Mouse (Mus musculus): ENCODE data around the gene Mrpl4. TPM values are rescaled to one million over a fixed set of nuclear protein-coding genes. Genes with fewer than 3 reads are reported as not detected.
"Not testable (repeated sequence)": the region's sequence is repeated elsewhere in the genome, so short reads cannot be mapped to it uniquely, and the experiment has no call there.

Mrpl4 gene
- polyA plus RNA-seq, 1 experiment from 2014 or later, result 59.8 TPM

GRCm38 (mm10) chr9:21010939-21011541, 8.5 kb downstream of the Mrpl4 start:
- peaks cover 22% of the 10 kb centered on the region for H3K27me3 ChIP-seq (ENCODE audit: control insufficient read depth, insufficient read depth, low read depth, low read length)
- not testable (repeated sequence) for ATAC-seq (ENCODE audit: low read depth); H3K9ac ChIP-seq (ENCODE audit: low read depth, low read length); H3K4me3 ChIP-seq (ENCODE audit: low read depth, low read length); H3K9me3 ChIP-seq (replicated peaks; ENCODE audit: control insufficient read depth, low read length); H3K27ac ChIP-seq (ENCODE audit: low read length); H3K4me2 ChIP-seq (ENCODE audit: low read depth, low read length)
- peaks cover 27% of the 10 kb centered on the region for H3K4me1 ChIP-seq (ENCODE audit: control insufficient read depth, low read depth, low read length)
- WGBS (ENCODE audit: insufficient replicate concordance), result 60% methylated on average over 9 of the region's 9 CpGs
- H3K36me3 ChIP-seq (ENCODE audit: control insufficient read depth, insufficient read depth), result peaks cover 13% of the 10 kb centered on the region

GRCm38 (mm10) chr9:21011846-21012312, 9.3 kb downstream of the Mrpl4 start:
- 0 out of 2 replicates have a peak overlapping the region, but pooled peaks have one; percentile 14 for H3K9ac ChIP-seq (ENCODE audit: low read depth, low read length)
- WGBS (ENCODE audit: insufficient replicate concordance), result 18% methylated on average over 5 of the region's 5 CpGs
- H3K4me2 ChIP-seq (ENCODE audit: low read depth, low read length), result no peak overlapping the region
- peaks cover 27% of the 10 kb centered on the region for H3K4me1 ChIP-seq (ENCODE audit: control insufficient read depth, low read depth, low read length)
- peaks cover 31% of the 10 kb centered on the region for H3K27me3 ChIP-seq (ENCODE audit: control insufficient read depth, insufficient read depth, low read depth, low read length)
- ATAC-seq (ENCODE audit: low read depth), result no peak
- H3K27ac ChIP-seq (ENCODE audit: low read length), result peak overlapping the region; percentile 18; the same call in 1 of the 2 replicates
- H3K4me3 ChIP-seq (ENCODE audit: low read depth, low read length), result no peak overlapping the region
- H3K9me3 ChIP-seq (replicated peaks; ENCODE audit: control insufficient read depth, low read length), result no peaks in the 10 kb centered on the region
- peaks cover 11% of the 10 kb centered on the region for H3K36me3 ChIP-seq (ENCODE audit: control insufficient read depth, insufficient read depth)

DNA sequence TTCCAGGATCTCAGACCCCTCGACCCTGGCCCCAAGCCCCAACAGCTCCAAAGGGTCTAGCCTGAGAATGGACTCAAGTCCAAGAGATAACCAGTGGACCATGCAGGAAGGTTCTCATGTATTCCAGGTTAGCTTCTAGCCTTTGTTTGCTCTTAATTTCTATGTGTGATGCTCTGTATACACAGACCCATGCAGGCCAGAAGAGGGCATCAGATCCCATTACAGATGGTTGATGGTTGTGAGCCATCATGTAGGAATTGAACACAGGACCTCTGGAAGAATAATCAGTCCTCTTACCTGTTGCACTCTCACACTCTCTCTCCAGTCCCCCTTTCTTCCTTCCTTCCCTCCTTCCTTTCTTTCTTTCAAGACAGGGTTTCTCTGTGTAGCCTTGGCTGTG, 9.8 kb downstream of the Mrpl4 start:
- peaks cover 7% of the 10 kb centered on the region for H3K36me3 ChIP-seq (ENCODE audit: control insufficient read depth, insufficient read depth)
- 0 out of 2 replicates have a peak overlapping the region, but pooled peaks have one; percentile 18 for H3K27ac ChIP-seq (ENCODE audit: low read length)
- H3K27me3 ChIP-seq (ENCODE audit: control insufficient read depth, insufficient read depth, low read depth, low read length), result peaks cover 35% of the 10 kb centered on the region
- H3K4me1 ChIP-seq (ENCODE audit: control insufficient read depth, low read depth, low read length), result peaks cover 27% of the 10 kb centered on the region
- H3K4me2 ChIP-seq (ENCODE audit: low read depth, low read length), result no peak overlapping the region
- ATAC-seq (ENCODE audit: low read depth), result no peak
- no peak overlapping the region for H3K4me3 ChIP-seq (ENCODE audit: low read depth, low read length)
- H3K9me3 ChIP-seq (replicated peaks; ENCODE audit: control insufficient read depth, low read length), result no peaks in the 10 kb centered on the region
- 10% methylated on average over 1 of the region's 1 CpGs for WGBS (ENCODE audit: insufficient replicate concordance)
- no peak overlapping the region for H3K9ac ChIP-seq (ENCODE audit: low read depth, low read length)

GRCm38 (mm10) chr9:21014691-21015570, 12.4 kb downstream of the Mrpl4 start:
- WGBS (ENCODE audit: insufficient replicate concordance), result 2% methylated on average over 29 of the region's 29 CpGs
- H3K4me3 ChIP-seq (ENCODE audit: low read depth, low read length), result peak overlapping the region; percentile 58
- H3K9me3 ChIP-seq (replicated peaks; ENCODE audit: control insufficient read depth, low read length), result no peaks in the 10 kb centered on the region
- peak overlapping the region; percentile 33 for H3K9ac ChIP-seq (ENCODE audit: low read depth, low read length)
- peak overlapping the region; percentile 67 for H3K4me2 ChIP-seq (ENCODE audit: low read depth, low read length)
- ATAC-seq (ENCODE audit: low read depth), result peak; percentile 25; the same call in 1 of the 2 replicates
- H3K36me3 ChIP-seq (ENCODE audit: control insufficient read depth, insufficient read depth), result no peaks in the 10 kb centered on the region
- peaks cover 41% of the 10 kb centered on the region for H3K27me3 ChIP-seq (ENCODE audit: control insufficient read depth, insufficient read depth, low read depth, low read length)
- peak overlapping the region; percentile 17; the same call in 1 of the 2 replicates for H3K27ac ChIP-seq (ENCODE audit: low read length)
- H3K4me1 ChIP-seq (ENCODE audit: control insufficient read depth, low read depth, low read length), result peaks cover 30% of the 10 kb centered on the region

GRCm38 (mm10) chr9:21015571-21016130, 13.1 kb downstream of the Mrpl4 start, which contains the start of gene Icam1:
TSS of gene Icam1 (plus strand) at chr9:21015985.
- peak; percentile 80 for ATAC-seq (ENCODE audit: low read depth)
- peak within 1 kb of the TSS; percentile 58 for H3K4me3 ChIP-seq (ENCODE audit: low read depth, low read length)

DNA sequence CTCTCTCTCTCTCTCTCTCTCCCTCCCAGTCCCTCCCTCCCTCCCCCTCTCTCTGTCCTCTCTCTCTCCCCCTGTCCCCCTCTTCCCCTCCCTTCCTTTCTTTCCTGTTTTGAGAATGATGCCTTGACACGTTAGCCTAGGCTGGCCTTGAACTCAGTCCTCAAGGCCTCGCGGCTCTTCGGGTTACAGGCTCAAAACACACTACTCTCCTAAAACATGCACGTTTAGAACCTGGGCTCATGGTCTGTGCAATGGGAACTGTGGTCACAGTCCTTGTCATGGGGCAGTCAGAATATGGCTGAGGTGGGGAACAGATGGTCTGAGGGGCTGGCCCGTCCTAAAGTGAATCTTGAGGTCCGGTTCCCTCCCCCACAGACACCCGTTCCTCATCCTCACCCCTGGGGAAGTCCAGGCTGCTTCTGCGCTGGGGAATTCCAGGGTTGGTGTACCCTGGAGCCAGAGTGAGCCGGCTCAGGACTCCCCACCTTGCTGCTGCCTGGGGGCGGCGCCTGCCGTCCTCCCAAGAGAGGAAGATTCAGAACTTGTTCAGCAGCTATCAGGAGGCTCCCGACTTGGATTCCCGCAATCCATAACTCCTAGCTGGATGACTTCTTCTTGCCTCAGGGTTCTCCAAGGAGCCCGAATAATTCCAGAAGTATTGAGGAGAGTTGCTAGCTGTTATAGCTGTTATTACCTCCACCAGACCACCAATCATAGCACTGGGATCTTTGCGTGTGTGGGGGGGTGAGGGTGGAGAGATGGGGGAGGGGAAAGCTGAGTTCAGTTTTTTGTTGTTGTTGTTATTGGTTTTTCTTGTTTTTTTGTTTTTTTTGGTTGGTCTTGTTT, 14.0 kb downstream of the Mrpl4 start:
- no peak for ATAC-seq (ENCODE audit: low read depth)

More at GRCm38 (mm10) chr9:21015571-21016130, 13.1 kb downstream of the Mrpl4 start, which contains the start of gene Icam1:
- Histone ChIP-seq H3K27ac (ENCODE audit: low read length) (peak within 1 kb of the TSS; percentile 33), H3K4me1 (ENCODE audit: control insufficient read depth, low read depth, low read length) (peaks cover 27% of the 10 kb centered on the region), H3K27me3 (ENCODE audit: control insufficient read depth, insufficient read depth, low read depth, low read length) (peaks cover 41% of the 10 kb centered on the region), H3K9ac (ENCODE audit: low read depth, low read length) (peak within 1 kb of the TSS; percentile 35), H3K36me3 (ENCODE audit: control insufficient read depth, insufficient read depth) (no peaks in the 10 kb centered on the region), H3K4me2 (ENCODE audit: low read depth, low read length) (peak within 1 kb of the TSS; percentile 67), H3K9me3 (replicated peaks; ENCODE audit: control insufficient read depth, low read length) (no peaks in the 10 kb centered on the region)
- under 1% methylated on average over 30 of the region's 30 CpGs for WGBS (ENCODE audit: insufficient replicate concordance)

DNA sequence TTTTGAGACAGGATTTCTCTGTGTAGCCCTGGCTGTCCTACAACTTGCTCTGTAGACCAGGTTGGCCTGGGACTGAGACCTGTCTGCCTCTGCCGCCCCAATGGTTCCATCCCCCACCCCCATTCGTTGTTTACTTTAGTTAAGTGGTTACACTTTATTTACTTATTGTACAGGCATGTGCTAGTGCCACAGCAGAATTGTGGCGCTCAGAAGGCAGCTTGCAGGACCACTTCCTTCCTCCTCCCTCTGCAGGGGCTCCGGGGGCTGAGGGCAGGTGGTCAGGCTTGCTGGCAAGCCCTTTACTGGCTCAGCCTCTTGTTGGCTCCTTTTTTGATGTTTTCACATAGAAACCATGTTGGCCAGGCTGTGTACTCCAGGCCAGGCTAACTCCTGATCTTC, 14.6 kb downstream of the Mrpl4 start:
- Histone ChIP-seq H3K4me2 (ENCODE audit: low read depth, low read length) (no peak overlapping the region), H3K27me3 (ENCODE audit: control insufficient read depth, insufficient read depth, low read depth, low read length) (peaks cover 41% of the 10 kb centered on the region), H3K27ac (ENCODE audit: low read length) (no peak overlapping the region), H3K9ac (ENCODE audit: low read depth, low read length) (no peak overlapping the region), H3K9me3 (replicated peaks; ENCODE audit: control insufficient read depth, low read length) (no peaks in the 10 kb centered on the region), H3K4me1 (ENCODE audit: control insufficient read depth, low read depth, low read length) (peaks cover 19% of the 10 kb centered on the region), H3K4me3 (ENCODE audit: low read depth, low read length) (no peak overlapping the region), H3K36me3 (ENCODE audit: control insufficient read depth, insufficient read depth) (no peaks in the 10 kb centered on the region)
- ATAC-seq (ENCODE audit: low read depth), result no peak
- 19% methylated on average over 4 of the region's 4 CpGs for WGBS (ENCODE audit: insufficient replicate concordance)

More for the DNA sequence above, 14.0 kb downstream of the Mrpl4 start:
- Histone ChIP-seq H3K27ac (ENCODE audit: low read length) (no peak overlapping the region), H3K27me3 (ENCODE audit: control insufficient read depth, insufficient read depth, low read depth, low read length) (peaks cover 41% of the 10 kb centered on the region), H3K4me3 (ENCODE audit: low read depth, low read length) (peak overlapping the region; percentile 58), H3K9me3 (replicated peaks; ENCODE audit: control insufficient read depth, low read length) (no peaks in the 10 kb centered on the region), H3K4me1 (ENCODE audit: control insufficient read depth, low read depth, low read length) (peaks cover 25% of the 10 kb centered on the region), H3K9ac (ENCODE audit: low read depth, low read length) (no peak overlapping the region; the same call in 1 of the 2 replicates), H3K36me3 (ENCODE audit: control insufficient read depth, insufficient read depth) (no peaks in the 10 kb centered on the region), H3K4me2 (ENCODE audit: low read depth, low read length) (peak overlapping the region; percentile 67)
- WGBS (ENCODE audit: insufficient replicate concordance), result 3% methylated on average over 17 of the region's 17 CpGs

GRCm38 (mm10) chr9:21018600-21018999, 16.1 kb downstream of the Mrpl4 start:
- Histone ChIP-seq H3K4me2 (ENCODE audit: low read depth, low read length) (no peak overlapping the region), H3K9me3 (replicated peaks; ENCODE audit: control insufficient read depth, low read length) (no peaks in the 10 kb centered on the region), H3K36me3 (ENCODE audit: control insufficient read depth, insufficient read depth) (no peaks in the 10 kb centered on the region), H3K4me1 (ENCODE audit: control insufficient read depth, low read depth, low read length) (peaks cover 17% of the 10 kb centered on the region), H3K27me3 (ENCODE audit: control insufficient read depth, insufficient read depth, low read depth, low read length) (peaks cover 41% of the 10 kb centered on the region), H3K27ac (ENCODE audit: low read length) (no peak overlapping the region), H3K9ac (ENCODE audit: low read depth, low read length) (no peak overlapping the region), H3K4me3 (ENCODE audit: low read depth, low read length) (no peak overlapping the region)
- ATAC-seq (ENCODE audit: low read depth), result no peak
- 45% methylated on average over 2 of the region's 2 CpGs for WGBS (ENCODE audit: insufficient replicate concordance)
